Mouse (Mus musculus): ENCODE data around the gene Enpp7. TPM values are rescaled to one million over a fixed set of nuclear protein-coding genes. Genes with fewer than 3 reads are reported as not detected.

Gene Enpp7
- polyA plus RNA-seq, 1 experiment from 2014 or later = 32.3 TPM

GRCm38 (mm10) chr11:118974340-118974739 is 13.6 kb upstream of the Enpp7 start:
- H3K27me3 ChIP-seq (replicated peaks; ENCODE audit: control insufficient read depth, insufficient read depth, low read length) = no peaks in the 10 kb centered on the region; the same call in 1 of the 2 replicates
- no peak for TF ChIP-seq CTCF (IDR thresholded peaks at IDR 0.05; ENCODE audit: low read depth)
- H3K9me3 ChIP-seq (ENCODE audit: control insufficient read depth) = no peaks in the 10 kb centered on the region
- H3K27ac ChIP-seq (ENCODE audit: low read depth, low read length) = peak overlapping the region; percentile 60
- no peaks in the 10 kb centered on the region for H3K36me3 ChIP-seq (ENCODE audit: control insufficient read depth, insufficient read depth)
- ATAC-seq = peak; percentile 70
- no peak overlapping the region for H3K9ac ChIP-seq (ENCODE audit: low read depth, low read length)
- WGBS = 41% methylated on average over 7 of the region's 7 CpGs
- H3K4me2 ChIP-seq (replicated peaks; ENCODE audit: low read depth) = no peak overlapping the region
- H3K4me3 ChIP-seq (ENCODE audit: low read depth, low read length) = no peak overlapping the region
- 0 out of 2 replicates have a peak, but pooled peaks cover 6% of the 10 kb centered on the region for H3K4me1 ChIP-seq (replicated peaks; ENCODE audit: control insufficient read depth, insufficient read depth, low read length)

GRCm38 (mm10) chr11:118975427-118975826 is 12.6 kb upstream of the Enpp7 start:
- Histone ChIP-seq H3K27ac (ENCODE audit: low read depth, low read length) (no peak overlapping the region), H3K36me3 (ENCODE audit: control insufficient read depth, insufficient read depth) (no peaks in the 10 kb centered on the region), H3K4me1 (replicated peaks; ENCODE audit: control insufficient read depth, insufficient read depth, low read length) (0 out of 2 replicates have a peak, but pooled peaks cover 6% of the 10 kb centered on the region), H3K4me2 (replicated peaks; ENCODE audit: low read depth) (peak overlapping the region; percentile 47), H3K9me3 (ENCODE audit: control insufficient read depth) (no peaks in the 10 kb centered on the region), H3K4me3 (ENCODE audit: low read depth, low read length) (no peak overlapping the region), H3K27me3 (replicated peaks; ENCODE audit: control insufficient read depth, insufficient read depth, low read length) (no peaks in the 10 kb centered on the region; the same call in 1 of the 2 replicates), H3K9ac (ENCODE audit: low read depth, low read length) (no peak overlapping the region)
- WGBS = 2% methylated on average over 10 of the region's 10 CpGs
- peak; percentile 90 for TF ChIP-seq CTCF (IDR thresholded peaks at IDR 0.05; ENCODE audit: low read depth)
- 0 out of 2 replicates have a peak, but pooled peaks have one; percentile 21 for ATAC-seq

GRCm38 (mm10) chr11:118975917-118976316 is 12.1 kb upstream of the Enpp7 start:
- ATAC-seq = peak; percentile 9; the same call in 1 of the 2 replicates
- no peak overlapping the region for H3K4me3 ChIP-seq (ENCODE audit: low read depth, low read length)

GRCm38 (mm10) chr11:118980388-118980787 is 7.6 kb upstream of the Enpp7 start:
- no peak overlapping the region for H3K27ac ChIP-seq (ENCODE audit: low read depth, low read length)
- ATAC-seq = no peak
- H3K4me3 ChIP-seq (ENCODE audit: low read depth, low read length) = no peak overlapping the region
- 0 out of 2 replicates have a peak, but pooled peaks cover 3% of the 10 kb centered on the region for H3K4me1 ChIP-seq (replicated peaks; ENCODE audit: control insufficient read depth, insufficient read depth, low read length)
- no peaks in the 10 kb centered on the region for H3K27me3 ChIP-seq (replicated peaks; ENCODE audit: control insufficient read depth, insufficient read depth, low read length)
- no peak for TF ChIP-seq CTCF (IDR thresholded peaks at IDR 0.05; ENCODE audit: low read depth)
- H3K36me3 ChIP-seq (ENCODE audit: control insufficient read depth, insufficient read depth) = no peaks in the 10 kb centered on the region
- 67% methylated on average over 2 of the region's 2 CpGs for WGBS
- H3K4me2 ChIP-seq (replicated peaks; ENCODE audit: low read depth) = no peak overlapping the region
- H3K9me3 ChIP-seq (ENCODE audit: control insufficient read depth) = no peaks in the 10 kb centered on the region
- H3K9ac ChIP-seq (ENCODE audit: low read depth, low read length) = no peak overlapping the region

More at GRCm38 (mm10) chr11:118975917-118976316, 12.1 kb upstream of the Enpp7 start:
- Histone ChIP-seq H3K36me3 (ENCODE audit: control insufficient read depth, insufficient read depth) (no peaks in the 10 kb centered on the region), H3K9me3 (ENCODE audit: control insufficient read depth) (no peaks in the 10 kb centered on the region), H3K4me1 (replicated peaks; ENCODE audit: control insufficient read depth, insufficient read depth, low read length) (0 out of 2 replicates have a peak, but pooled peaks cover 6% of the 10 kb centered on the region), H3K9ac (ENCODE audit: low read depth, low read length) (no peak overlapping the region), H3K27ac (ENCODE audit: low read depth, low read length) (no peak overlapping the region), H3K27me3 (replicated peaks; ENCODE audit: control insufficient read depth, insufficient read depth, low read length) (no peaks in the 10 kb centered on the region; the same call in 1 of the 2 replicates), H3K4me2 (replicated peaks; ENCODE audit: low read depth) (peak overlapping the region; percentile 47)
- TF ChIP-seq CTCF (IDR thresholded peaks at IDR 0.05; ENCODE audit: low read depth) = no peak
- 14% methylated on average over 12 of the region's 12 CpGs for WGBS

GRCm38 (mm10) chr11:118981012-118981776 is 6.8 kb upstream of the Enpp7 start:
- 64% methylated on average over 18 of the region's 18 CpGs for WGBS

GRCm38 (mm10) chr11:118982593-118983113 is 5.3 kb upstream of the Enpp7 start:
- peak; percentile 54 for ATAC-seq
- H3K36me3 ChIP-seq (ENCODE audit: control insufficient read depth, insufficient read depth) = no peaks in the 10 kb centered on the region
- H3K9me3 ChIP-seq (ENCODE audit: control insufficient read depth) = no peaks in the 10 kb centered on the region
- H3K27ac ChIP-seq (ENCODE audit: low read depth, low read length) = peak overlapping the region; percentile 78
- 26% methylated on average over 12 of the region's 12 CpGs for WGBS
- H3K27me3 ChIP-seq (replicated peaks; ENCODE audit: control insufficient read depth, insufficient read depth, low read length) = no peaks in the 10 kb centered on the region
- H3K4me1 ChIP-seq (replicated peaks; ENCODE audit: control insufficient read depth, insufficient read depth, low read length) = no peaks in the 10 kb centered on the region
- TF ChIP-seq CTCF (IDR thresholded peaks at IDR 0.05; ENCODE audit: low read depth) = no peak
- no peak overlapping the region for H3K9ac ChIP-seq (ENCODE audit: low read depth, low read length)
- no peak overlapping the region for H3K4me3 ChIP-seq (ENCODE audit: low read depth, low read length)
- H3K4me2 ChIP-seq (replicated peaks; ENCODE audit: low read depth) = peak overlapping the region; percentile 30; the same call in 1 of the 2 replicates

More at GRCm38 (mm10) chr11:118981012-118981776, 6.8 kb upstream of the Enpp7 start:
- Histone ChIP-seq H3K9ac (ENCODE audit: low read depth, low read length) (no peak overlapping the region), H3K27ac (ENCODE audit: low read depth, low read length) (no peak overlapping the region), H3K9me3 (ENCODE audit: control insufficient read depth) (no peaks in the 10 kb centered on the region), H3K4me2 (replicated peaks; ENCODE audit: low read depth) (no peak overlapping the region), H3K27me3 (replicated peaks; ENCODE audit: control insufficient read depth, insufficient read depth, low read length) (no peaks in the 10 kb centered on the region), H3K4me1 (replicated peaks; ENCODE audit: control insufficient read depth, insufficient read depth, low read length) (no peaks in the 10 kb centered on the region), H3K4me3 (ENCODE audit: low read depth, low read length) (no peak overlapping the region), H3K36me3 (ENCODE audit: control insufficient read depth, insufficient read depth) (no peaks in the 10 kb centered on the region)
- TF ChIP-seq CTCF (IDR thresholded peaks at IDR 0.05; ENCODE audit: low read depth) = peak; percentile 37
- ATAC-seq = no peak

All from intestine, postnatal 0 days (tissue).